Mouse (Mus musculus): ENCODE results near the gene Clasp2.
A peak's percentile ranks its signal among the peaks of the same experiment; 100 is the strongest.
"Not testable (repeated sequence)": the region's sequence is repeated elsewhere in the genome, so short reads cannot be mapped to it uniquely, and the experiment has no call there.

The Clasp2 gene

DNA sequence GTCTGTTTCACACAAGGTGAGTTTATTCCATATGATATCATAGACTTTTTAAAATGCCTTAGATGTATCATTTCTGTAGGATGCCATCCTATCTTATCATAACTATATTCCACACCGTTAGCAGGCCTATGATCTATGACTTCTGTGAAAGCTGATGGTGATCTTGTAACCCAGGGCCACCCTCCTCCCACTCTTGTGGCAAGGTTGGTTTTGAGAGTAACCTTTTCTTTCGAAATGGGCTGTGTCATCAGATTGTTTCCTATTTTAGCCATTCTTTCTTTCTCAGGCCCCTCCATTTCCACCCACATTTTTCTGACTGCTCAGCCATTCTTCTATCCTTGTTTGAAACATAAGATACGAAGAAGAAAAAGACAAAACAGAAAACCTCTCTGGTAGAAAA is 88.9 kb downstream of the Clasp2 start:
- no peak for DNase-seq

DNA sequence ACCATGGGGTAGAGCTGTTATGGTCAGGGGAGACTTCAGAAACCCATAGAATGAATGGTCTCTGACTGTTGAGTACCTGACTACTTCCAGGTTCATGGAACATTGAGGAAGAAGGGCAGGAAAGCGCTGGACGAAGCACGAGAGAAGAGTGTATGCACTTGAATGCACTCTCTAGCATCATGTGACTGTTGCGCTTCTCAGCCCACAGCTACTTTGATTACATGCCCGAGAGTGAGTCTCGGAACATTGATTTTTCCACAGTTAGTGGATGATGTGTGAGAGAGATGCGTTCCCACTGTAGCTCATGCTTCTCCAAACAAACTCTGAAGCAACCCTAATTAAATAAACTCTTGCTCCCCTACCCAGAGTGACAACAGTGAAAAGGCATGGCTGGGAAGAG is 92.2 kb downstream of the Clasp2 start:
- DNase-seq: no peak

DNA sequence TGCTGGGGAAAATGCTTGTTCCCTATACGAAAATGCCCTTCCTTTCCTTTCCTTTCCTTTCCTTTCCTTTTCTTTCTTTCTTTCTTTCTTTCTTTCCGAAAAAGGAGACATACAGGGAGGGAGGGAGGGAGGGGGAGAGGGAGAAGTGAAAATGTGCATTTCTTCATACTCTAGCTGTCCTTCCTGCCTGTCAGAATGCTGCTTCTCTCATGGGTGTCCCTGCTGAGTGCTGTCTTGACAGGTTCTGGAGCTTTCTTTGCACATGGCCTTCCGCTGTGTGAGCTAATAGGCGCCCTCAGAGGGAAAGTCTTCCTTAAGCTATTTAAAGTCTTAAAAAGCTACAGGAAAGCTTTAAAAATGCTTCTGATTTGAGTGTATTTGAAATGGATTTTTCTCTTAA is 95.7 kb downstream of the Clasp2 start:
- DNase-seq: no peak

DNA sequence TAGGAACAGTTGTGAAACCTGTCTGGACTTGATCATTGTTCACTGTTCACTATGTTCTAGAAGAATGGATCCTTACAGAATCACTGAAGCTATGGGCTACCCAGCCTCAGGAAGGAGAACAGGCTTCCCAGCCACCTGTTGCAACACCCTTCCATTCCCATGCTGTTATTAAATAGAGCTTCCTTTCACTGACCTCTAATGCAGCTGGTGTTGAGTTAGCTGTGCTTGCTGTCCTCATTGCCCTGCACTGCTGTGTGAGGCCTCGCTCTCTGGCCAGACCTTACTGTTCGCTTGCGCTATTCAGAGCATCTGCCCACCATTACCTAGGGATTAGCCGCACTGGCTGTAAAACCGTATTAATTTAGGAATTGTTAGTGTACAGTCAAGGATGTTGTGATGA is 96.2 kb downstream of the Clasp2 start:
- no peak for DNase-seq

DNA sequence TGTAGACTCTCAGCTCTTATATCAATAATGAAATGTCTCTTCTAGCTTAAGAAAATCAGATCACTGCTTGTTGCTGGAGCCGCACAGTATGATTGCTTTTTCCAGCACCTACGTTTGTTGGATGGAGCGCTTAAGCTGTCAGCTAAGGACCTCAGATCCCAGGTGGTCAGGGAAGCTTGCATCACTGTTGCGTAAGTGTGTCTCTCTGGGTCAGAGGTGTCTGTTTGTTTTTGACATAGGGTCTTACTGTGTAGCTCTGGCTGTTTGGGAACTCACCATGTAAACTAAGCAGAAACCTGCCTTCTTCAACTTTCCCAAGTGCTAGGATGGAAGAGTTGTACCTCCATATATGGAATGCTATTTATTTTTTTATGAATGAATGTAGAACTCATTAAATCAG is 102.8 kb downstream of the Clasp2 start:
- no peak for DNase-seq

DNA sequence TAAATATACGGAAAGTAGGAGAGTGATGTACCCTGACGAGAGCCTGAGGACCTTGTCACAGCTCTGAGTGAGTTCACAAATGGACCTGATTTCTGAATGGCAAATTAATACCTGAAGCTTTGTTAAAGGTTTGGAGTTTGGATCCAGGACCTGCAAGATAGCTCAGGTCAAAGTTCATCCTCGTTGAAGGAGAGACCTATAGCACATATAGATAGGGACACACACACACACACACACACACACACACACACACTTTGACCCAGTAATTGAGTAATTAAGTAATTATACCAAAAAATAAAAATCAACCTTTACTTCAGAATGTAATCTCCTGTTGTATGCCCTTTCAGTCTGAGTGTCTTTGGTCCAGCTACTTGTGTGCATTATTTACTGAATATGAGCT is 114.2 kb downstream of the Clasp2 start:
- no peak for DNase-seq

DNA sequence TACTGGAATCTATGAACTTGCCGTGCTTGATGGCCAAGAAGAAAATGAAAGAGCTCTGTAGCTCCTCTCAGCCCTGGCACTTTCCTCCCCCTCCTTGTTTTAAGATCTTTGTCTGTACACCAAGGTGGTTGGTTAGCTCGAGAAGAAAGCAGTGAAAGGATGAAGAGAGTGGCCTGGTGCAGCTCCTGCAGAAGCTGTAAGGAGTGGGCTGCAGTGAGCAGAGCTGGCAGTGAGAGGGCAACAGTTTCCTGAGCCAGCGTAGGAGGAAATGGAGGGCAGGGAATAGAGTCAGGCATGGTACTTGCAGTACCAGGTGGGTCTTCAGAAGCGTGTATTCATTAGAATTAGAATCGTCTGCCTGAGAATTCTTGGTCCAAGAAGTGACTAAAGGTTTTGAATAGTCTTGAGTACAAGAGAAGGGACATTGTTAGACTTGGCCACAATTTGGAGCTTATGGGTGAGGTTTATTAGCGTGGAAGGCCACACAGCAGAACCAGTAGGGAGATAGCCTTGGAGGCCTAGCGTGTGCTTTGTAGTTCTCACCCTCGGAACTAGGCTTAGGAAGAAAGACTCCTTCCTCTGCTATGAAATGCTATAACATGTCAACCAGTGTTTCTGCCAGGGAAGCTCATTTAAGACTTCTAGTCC is 116.1 kb downstream of the Clasp2 start:
- no peak for DNase-seq

DNA sequence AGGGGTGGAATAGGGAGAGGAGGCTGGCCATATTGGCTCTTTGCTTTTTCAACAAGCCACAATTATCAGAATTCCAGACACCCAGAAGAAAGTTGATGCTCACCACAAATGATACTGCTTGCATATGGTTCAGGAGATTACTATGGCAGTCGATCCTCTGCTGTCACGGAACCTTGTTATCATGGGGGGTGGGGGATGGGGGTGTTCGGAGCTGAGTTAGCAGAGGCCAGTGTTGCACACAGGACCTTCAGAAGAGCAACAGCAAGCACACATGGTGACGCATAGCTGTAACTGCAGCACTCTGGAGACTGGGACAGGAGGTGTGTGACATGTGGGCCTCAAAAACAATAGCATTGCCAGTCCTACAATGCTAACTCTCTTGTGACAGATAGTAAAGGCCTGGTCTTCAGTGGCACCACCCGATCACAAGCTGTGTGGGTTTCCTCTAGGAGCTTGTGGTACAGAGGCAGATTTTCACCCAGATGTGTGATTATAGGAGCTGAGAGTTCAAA is 116.7 kb downstream of the Clasp2 start:
- DNase-seq: no peak

DNA sequence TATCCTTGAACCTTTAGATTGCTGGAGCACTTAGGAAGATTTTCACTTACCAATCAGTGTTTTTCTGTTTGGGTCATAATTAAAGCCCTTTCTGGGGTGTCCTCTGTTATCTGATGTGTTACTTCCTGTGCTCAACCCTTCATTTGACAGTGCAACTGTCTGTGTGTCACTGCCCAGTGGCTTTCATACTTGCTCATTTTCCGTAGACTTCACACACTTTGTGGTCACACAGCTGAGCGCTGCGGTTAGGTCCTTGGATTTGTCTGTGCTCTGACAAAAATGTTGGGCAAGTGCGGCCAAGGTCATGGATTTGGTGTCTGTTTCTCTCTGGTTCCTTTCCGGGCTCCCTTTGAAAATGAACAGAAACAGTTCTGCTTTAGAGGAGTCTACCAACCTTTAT is 118.1 kb downstream of the Clasp2 start:
- no peak for DNase-seq

DNA sequence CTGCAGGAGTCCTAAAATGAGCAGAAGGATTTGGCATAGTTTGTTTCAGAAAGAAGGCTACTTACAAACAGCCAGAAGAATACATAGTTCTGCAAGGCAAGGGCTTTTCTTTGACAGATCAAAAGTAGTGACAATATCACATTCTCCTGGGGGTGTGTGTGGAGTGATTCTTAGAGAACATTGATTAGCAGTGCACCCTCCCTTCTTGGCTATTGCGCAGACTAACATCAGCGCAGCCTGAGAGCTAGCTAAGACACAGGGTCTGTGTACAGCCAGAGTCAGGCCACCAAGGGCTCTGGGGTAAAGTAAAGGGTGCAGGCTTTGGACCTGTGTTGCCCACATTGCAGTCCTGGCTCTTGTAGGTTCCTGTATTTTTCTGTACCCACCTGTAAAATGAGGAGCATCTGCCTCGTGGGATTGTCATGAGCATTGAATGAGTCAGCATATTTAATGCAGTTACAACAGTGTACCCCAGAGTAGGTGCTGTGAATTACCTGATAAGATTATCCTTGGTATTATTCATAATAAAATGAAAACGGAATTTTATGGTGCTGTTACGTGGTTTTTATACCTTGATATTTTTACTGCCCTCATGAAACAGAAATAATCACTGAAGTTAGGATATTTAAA is 122.2 kb downstream of the Clasp2 start:
- DNase-seq: no peak

DNA sequence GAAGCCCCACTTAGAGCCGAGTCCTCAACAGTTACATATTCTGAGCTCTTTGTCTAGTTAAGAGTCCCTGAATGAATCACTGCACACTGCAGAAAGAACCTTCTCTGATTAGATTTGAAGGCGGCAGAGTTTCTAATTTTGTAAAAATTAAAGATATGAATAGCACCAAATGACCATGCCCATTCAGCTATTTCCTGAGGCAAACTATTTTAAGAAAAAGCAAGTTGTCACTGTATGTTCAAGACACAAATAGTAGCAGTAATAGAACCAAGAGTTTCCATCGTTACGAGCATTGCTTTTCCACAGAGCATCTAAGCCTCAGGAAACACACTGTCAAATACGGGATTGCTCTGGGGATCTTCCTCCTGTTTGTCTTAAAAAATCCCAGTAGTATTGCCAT is 126.7 kb downstream of the Clasp2 start:
- no peak for DNase-seq

DNA sequence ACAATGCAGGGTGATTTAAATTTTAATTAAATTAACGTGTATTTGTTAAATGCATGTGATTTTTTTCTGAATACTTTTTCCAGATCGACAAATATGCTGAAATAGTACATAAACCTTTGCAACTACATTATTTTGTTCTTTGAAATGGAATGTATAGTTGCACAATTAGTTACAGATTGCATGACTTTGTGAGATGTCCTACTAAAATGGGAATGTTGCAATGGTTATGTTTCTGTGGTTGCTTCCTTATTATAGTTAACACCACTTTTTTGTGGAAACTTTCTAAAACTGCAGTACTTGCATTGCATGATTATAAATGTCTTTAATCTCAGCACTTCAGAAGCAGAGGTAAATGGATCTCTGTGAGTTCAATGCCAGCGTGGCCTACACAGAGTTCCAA is 153.6 kb downstream of the Clasp2 start:
- DNase-seq: no peak

DNA sequence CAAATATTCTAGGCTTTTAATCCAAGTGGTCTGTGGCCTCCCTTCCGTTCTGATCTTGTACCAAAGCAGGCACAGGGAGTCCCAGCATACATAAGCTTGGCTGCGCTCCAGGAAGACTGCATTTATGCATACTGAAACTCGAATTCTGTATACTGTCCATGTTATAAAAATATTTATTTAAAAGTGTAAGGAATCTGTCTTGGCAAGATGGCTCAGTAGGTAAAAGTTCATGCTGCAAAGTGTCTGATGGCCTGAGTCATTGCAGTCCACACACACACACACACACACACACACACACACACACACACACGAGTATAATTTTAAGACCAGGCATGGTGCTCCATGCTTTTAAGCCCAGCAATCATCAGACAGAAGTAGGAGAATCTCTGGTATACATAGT is 161.9 kb downstream of the Clasp2 start:
- DNase-seq: no peak

DNA sequence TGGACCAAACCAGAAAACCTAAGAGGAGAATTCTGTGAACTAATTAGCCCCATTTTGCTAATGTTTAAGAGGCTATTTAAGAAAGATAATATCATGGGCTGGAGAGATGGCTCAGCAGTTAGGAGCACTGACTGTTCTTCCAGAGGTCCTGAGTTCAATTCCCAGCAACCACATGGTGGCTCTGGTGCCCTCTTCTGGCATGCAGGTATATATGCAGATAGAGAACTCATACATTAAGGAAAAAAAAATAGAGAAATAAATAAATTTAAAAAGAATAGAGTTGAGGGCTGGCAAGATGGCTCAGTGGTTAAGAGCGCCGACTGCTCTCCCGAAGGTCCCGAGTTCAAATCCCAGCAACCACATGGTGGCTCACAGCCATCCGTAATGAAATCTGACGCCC is 163.0 kb downstream of the Clasp2 start:
- not testable (repeated sequence) for DNase-seq

DNA sequence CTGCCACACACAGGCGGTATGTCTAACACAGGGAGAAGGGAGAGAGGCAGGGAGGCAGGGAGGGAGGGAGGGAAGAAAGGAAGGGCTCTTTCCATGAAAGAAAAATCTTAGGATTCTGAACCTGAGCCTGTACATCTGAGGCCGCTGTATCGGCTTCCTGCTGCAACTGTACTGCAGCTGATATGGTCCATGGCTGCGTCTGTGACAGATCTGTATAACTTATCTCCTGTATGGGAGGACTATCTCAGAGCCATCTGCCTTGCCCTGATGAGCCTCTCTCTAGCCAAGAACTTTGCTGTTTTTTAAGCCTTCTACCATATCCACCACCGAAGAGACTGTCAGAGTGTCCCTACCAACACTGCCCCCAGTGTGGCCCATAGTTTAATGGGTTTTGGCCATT is 174.5 kb downstream of the Clasp2 start:
- no peak for DNase-seq

DNA sequence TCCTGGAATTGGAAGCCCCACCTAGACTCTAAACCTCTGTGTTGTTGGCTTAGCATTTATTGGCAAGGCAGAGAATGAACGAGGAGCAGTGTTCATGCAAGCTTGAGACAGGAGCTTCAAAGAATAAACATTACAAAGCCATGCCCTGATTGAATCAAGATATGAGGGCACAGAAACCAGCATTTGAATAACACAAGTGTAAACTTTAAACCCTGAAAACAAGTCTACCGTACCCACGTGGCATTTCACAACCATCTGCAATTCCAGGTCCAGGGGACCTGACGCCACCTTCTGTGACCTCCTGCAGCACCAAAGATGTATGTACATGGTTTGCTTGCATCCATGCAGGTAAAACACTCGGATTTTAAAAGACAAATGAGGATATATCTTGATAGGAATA is 181.4 kb downstream of the Clasp2 start:
- no peak for DNase-seq

DNA sequence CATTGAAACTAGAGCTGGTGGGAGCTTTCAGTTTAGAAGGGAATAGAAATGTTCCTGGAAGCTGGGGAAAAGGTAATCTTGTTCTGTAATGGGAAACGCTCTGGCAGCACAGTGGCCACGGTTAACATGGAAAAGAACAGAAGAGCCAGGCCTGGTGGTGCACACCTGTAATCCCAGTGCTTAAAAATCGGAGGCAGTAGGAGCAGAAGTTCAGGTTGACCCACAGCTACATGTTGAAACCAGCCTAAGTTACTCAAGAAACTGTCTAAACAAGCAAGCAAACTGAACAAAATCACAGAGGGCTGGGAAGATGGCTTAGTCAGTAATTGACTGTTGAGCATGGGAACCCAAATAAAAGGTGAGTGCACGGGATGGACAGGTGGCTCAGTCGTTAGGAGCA is 183.6 kb downstream of the Clasp2 start:
- DNase-seq: no peak

DNA sequence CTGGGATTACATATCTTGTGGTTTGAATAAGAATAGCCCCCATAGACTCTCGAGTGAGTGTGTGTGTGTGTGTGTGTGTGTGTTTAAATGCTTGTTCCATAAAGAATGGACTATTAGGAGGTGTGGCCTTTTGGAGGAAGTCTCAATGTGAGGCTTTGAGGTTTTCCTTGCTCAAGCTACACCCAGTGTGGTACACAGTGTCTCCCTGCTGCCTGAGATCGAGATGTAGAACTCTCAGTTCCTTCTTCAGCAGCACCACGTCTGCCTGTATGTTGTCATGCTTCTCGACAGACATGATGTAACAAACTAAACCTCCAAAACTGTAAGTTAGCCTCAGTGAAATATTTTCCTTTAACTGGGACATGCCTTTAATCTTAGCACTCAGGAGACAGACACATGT is 187.3 kb downstream of the Clasp2 start:
- no peak for DNase-seq

DNA sequence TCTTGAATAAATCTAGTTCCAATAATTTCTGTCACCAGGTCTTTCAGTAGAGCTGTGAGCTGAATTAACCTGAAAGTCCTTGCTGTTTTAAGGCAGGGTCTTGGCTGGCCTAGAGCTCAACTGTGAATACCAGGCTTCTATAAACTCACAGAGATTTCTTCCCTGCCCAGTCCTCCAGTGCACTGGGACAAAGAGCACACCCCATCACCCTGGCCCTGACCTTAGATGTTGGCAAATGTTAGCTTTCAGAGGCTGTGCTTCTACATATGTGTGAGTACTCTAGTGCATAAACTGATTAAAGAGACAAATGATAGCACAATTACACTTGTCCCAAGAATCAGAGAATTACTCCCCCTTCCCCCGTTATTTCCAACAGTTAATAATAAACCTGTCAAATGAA is 188.4 kb downstream of the Clasp2 start:
- no peak for DNase-seq

DNA sequence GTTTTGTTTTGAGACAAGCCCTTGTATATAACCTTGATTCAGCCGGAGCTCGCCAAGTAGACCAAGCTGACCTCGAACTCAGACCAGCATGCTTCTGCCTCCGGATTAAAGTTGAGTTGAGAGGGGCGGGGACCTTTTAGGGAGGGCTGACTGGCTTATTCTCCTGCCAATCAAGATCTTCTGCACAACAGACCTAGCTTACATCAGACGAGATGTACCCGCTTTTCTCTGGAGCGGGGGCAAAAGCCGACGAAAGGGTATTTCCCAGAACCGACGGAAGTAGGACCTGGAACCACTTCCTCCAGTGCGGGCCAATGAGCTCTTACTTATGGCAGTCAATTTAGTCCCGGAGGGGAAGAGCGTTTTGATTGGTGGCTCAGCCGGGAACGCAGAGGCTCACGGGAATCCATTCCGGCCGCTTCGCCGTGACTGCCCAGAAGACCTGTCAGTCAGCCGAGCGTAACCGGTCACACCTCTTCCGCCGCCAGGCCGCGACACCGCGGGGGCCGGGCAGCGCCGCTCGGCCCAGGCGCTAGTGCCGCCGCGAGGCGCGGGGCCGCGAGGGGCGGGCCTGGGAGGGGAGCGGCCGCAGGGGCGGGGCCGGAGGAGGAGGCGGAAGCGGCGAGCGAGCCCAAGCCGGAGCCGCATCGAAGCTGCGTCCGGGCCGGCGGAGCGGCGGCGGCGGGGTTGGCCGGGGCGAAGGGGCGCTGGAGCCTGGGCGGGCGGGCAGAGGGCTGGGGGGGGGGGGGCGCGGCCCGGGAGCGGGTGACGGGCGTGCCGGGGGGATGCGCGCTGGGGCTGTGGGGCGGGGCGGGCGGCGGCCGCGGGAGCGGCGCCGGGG is 189.5 kb downstream of the Clasp2 start, which contains the start of gene Ubp1:
Gene Ubp1 (plus strand): TSS at position 401 of the 841 bp plus-strand sequence.
- peak; percentile 97 for DNase-seq

DNA sequence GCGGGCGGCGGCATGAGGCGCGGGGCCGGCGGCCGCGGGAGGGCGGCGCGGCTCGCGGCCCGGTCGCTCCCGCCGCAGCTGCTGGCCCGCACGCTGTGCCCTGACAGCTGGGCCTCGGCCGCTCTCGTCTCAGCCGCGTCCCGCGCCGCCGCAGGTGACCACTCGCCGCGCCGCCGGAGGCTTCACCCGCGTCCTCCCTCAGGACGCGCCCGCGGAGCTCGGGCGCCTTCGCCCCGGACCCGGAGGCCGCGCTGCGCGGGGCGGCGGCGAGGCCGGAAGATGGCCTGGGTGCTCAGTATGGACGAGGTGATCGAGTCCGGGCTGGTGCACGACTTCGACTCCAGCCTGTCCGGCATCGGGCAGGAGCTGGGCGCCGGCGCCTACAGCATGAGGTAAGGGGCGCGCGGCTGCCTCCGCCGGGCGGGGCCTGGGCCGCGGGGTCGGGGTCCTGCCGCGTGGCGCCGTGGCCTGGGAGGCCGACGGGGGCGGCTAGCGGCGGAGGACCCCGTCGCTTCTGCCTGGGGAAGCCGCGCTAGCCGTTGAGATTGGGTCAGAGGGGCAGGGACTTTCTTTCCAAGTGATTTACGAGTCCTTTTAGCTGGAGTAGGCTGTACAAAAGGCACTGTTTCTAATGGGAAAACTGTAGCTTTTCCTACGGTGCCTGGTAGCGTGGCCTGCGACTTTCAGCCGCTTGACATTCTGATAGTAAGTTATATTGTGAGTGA is 190.3 kb downstream of the Clasp2 start:
- peak; percentile 48 for DNase-seq

DNA sequence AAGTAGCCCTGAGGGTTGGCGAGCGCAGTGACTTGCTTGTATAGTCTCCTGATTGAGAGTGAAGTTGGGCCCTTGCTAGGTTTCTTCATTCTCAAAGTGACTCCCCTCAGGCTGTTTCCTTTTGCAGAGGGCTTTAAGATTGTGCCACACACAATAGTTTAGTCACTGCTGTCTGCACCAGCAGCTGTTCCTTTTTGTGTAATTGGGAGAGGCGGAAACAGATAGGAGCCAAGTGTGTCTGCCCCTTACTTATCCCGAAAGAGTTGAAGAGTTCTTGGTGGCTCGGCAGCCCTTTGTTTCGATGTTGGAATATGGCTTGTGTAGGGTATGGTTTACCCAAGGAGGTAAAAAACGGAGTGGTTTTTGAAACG is 190.8 kb downstream of the Clasp2 start:
- no peak for DNase-seq

DNA sequence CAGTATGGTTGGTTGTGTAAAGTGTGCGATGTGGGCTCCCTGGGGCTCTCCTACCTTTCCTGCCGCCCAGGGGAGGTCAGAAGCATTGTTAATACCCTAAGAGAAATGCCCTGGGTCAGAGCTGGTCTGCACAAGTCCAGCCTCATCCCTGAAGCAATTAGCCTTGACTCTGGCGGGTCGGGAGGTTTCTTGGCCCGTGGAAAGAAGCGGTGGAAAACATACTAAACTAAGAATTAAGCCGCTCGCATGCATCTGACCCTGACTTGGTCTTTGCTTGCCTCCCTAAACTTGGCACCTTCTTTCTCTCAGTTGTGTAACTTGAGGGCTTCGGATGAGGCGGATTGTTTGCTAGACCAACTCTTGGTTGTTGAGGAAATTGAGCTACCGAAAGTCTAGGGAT is 191.2 kb downstream of the Clasp2 start:
- DNase-seq: no peak

All from cerebellum, adult 11 months (tissue).